Mouse (Mus musculus): ENCODE measurements around the gene Gnaz. TPM values are rescaled to one million over a fixed set of nuclear protein-coding genes. Genes with fewer than 3 reads are reported as not detected.

Gene Gnaz
- total and polyA plus RNA-seq, 3 experiments, result 0.02 to 0.11 TPM; not detected in 1

DNA sequence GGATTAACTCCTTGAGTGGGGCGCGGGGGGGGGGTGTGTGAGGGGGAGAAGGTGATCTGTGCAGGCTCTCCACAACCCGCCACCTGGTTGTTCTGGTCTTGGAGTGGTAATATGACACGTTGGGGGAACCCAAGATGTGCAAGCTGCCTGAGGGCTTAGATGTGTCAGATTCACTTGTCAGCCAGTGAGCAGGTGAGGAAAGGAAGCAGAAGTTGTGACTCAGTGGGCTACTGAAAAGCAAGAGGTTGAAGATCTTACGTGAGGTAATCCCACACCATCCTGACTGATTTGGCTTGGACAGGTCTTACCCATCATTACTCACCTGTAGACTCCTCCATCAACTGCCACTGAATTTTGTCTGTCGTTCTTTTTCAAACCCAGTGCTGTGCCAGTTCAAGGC is 95.6 kb downstream of the Gnaz start:
- Histone ChIP-seq H3K4me3 (ENCODE audit: low read depth, low read length) (no peak overlapping the region), H3K27me3 (ENCODE audit: insufficient read depth, low read length) (no peaks in the 10 kb centered on the region), H3K4me1 (ENCODE audit: insufficient read depth, low read depth, low read length) (no peaks in the 10 kb centered on the region), H3K36me3 (replicated peaks) (no peaks in the 10 kb centered on the region), H3K9me3 (replicated peaks) (peaks cover 79% of the 10 kb centered on the region)
- TF ChIP-seq TAL1 (conservative IDR thresholded peaks at IDR 0.05; ENCODE audit: low read depth, low read length) (no peak), CTCF (IDR thresholded peaks at IDR 0.05; ENCODE audit: low read depth, low read length) (no peak), GATA2 (IDR thresholded peaks at IDR 0.05; ENCODE audit: borderline replicate concordance, low read depth, low read length) (no peak)
- no peak for DNase-seq (ENCODE audit: low spot score)
- no peak for ATAC-seq (ENCODE audit: extremely low read depth, insufficient number of reproducible peaks, low FRiP score, poor library complexity, severe bottlenecking)

DNA sequence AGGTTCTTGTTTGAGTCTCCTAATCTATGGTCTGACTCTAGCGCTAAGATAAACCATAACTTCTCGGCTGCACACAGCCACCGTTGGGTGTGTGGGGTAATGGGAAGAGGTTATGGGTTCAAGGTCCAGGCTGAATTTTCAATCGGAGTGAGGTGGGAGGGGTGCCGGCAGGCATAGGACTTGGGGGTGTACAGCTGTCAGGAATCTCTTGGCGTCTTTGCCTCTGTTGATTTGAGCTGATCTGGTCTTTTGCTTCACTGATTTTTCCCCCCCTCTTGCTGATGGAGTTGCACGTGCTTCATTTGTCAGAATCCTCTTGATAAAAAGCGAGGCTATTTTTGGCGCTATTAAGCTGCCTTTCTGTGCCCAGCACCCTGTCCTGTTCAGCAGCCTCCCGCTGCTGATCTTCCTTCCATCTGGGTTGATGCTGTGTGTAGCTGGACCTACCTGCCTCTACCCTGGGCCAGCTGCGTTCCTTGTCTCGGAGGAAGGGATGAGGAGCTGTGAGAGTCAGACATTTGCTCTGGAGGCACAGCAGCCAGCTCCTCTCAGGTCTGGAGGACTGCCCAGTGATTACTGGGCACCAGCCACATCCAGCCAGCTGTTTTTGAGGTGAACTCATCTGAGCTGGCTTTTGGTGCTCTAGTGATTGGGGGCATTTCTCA is 96.5 kb downstream of the Gnaz start:
- no peaks in the 10 kb centered on the region for H3K27me3 ChIP-seq (ENCODE audit: insufficient read depth, low read length)
- ATAC-seq (ENCODE audit: extremely low read depth, insufficient number of reproducible peaks, low FRiP score, poor library complexity, severe bottlenecking) (no peak), DNase-seq (ENCODE audit: low spot score) (no peak)
- no peaks in the 10 kb centered on the region for H3K4me1 ChIP-seq (ENCODE audit: insufficient read depth, low read depth, low read length)
- no peaks in the 10 kb centered on the region for H3K36me3 ChIP-seq (replicated peaks)
- H3K9me3 ChIP-seq (replicated peaks), result peaks cover 73% of the 10 kb centered on the region
- no peak overlapping the region for H3K4me3 ChIP-seq (ENCODE audit: low read depth, low read length)
- TF ChIP-seq POLR2AphosphoS5 (IDR thresholded peaks at IDR 0.05; ENCODE audit: insufficient replicate concordance, low read depth, low read length) (no peak), TAL1 (conservative IDR thresholded peaks at IDR 0.05; ENCODE audit: low read depth, low read length) (no peak), GATA1 (IDR thresholded peaks at IDR 0.05; ENCODE audit: borderline replicate concordance, low read length) (no peak), CTCF (IDR thresholded peaks at IDR 0.05; ENCODE audit: low read depth, low read length) (no peak), GATA2 (IDR thresholded peaks at IDR 0.05; ENCODE audit: borderline replicate concordance, low read depth, low read length) (no peak)

DNA sequence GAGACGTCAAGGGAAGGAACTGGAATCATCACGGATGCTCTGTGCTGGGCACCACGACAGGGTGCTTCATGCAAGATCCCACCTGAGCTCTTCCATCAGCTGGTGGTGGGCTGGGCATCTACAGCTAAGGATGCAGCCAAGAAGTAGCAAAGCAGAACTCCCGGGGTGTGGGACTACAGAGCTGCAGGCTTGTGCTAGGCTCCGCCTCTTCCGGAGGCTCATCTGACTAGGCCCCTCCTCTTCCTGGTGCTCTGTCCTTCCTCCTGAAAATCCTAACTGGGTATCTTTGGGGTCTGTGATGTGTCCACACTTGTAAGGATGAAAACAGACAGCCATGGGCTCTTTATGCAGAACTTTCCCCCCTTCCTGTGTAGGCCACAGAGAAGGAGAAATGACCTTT is 98.7 kb downstream of the Gnaz start:
- H3K4me3 ChIP-seq (ENCODE audit: low read depth, low read length), result no peak overlapping the region
- no peak for ATAC-seq (ENCODE audit: extremely low read depth, insufficient number of reproducible peaks, low FRiP score, poor library complexity, severe bottlenecking)
- no peaks in the 10 kb centered on the region for H3K4me1 ChIP-seq (ENCODE audit: insufficient read depth, low read depth, low read length)
- DNase-seq (ENCODE audit: low spot score), result no peak
- no peaks in the 10 kb centered on the region for H3K36me3 ChIP-seq (replicated peaks)
- peaks cover 62% of the 10 kb centered on the region for H3K9me3 ChIP-seq (replicated peaks)
- TF ChIP-seq GATA2 (IDR thresholded peaks at IDR 0.05; ENCODE audit: borderline replicate concordance, low read depth, low read length), result no peak
- no peaks in the 10 kb centered on the region for H3K27me3 ChIP-seq (ENCODE audit: insufficient read depth, low read length)

Other genes with a start within 250 kb of the Gnaz start
- gene Rsph14, start 65.4 kb downstream of the Gnaz start, total RNA-seq (2014; fragmentation: Nextera tagmentation), result not detected in 2 replicates
- gene Rsph14, start 65.4 kb downstream of the Gnaz start, total RNA-seq (2017), result 0.16 TPM in 1 of 2 replicates, not detected in the other
- gene Rsph14, start 65.4 kb downstream of the Gnaz start, polyA plus RNA-seq (2012), result not detected in 2 replicates
- not detected in 2 replicates for gene Rab36, start 69.9 kb downstream of the Gnaz start, total RNA-seq (2014; fragmentation: Nextera tagmentation)
- gene Rab36, start 69.9 kb downstream of the Gnaz start, total RNA-seq (2017), result 0.05 and 0.17 TPM in 2 replicates
- 0.02 TPM in 1 of 2 replicates, not detected in the other for gene Rab36, start 69.9 kb downstream of the Gnaz start, polyA plus RNA-seq (2012)
- gene Bcr, start 93.4 kb downstream of the Gnaz start, total RNA-seq (2014; fragmentation: Nextera tagmentation), result not detected in 2 replicates
- 0.12 and 0.71 TPM in 2 replicates for gene Bcr, start 93.4 kb downstream of the Gnaz start, total RNA-seq (2017)
- not detected in 2 replicates for gene Bcr, start 93.4 kb downstream of the Gnaz start, polyA plus RNA-seq (2012)
- 24.2 and 27.4 TPM in 2 replicates for gene Specc1l, start 244.9 kb downstream of the Gnaz start, total RNA-seq (2014; fragmentation: Nextera tagmentation)
- gene Specc1l, start 244.9 kb downstream of the Gnaz start, total RNA-seq (2017), result 28.6 and 31.1 TPM in 2 replicates
- gene Specc1l, start 244.9 kb downstream of the Gnaz start, polyA plus RNA-seq (2012), result 5.8 and 6.6 TPM in 2 replicates